Mouse (Mus musculus) MEL-GATA-1-ER (cell line): ENCODE results near the gene Pacrg.

Experiments
- DNase-seq: peaks from one replicate; pipeline ENCODE4 v3.0.0-alpha.2; 2012; ENCODE audit warnings: low read depth; ENCODE audit errors: extremely low read depth

The Pacrg gene

GRCm38 (mm10) chr17:10410597-10411476 is 429.3 kb downstream of the Pacrg start:
- no peak for DNase-seq

- DNase-seq: no peak
Observed at GRCm38 (mm10) chr17:10408681-10409081, 431.4 kb downstream of the Pacrg start.

GRCm38 (mm10) chr17:10407031-10407722 is 432.9 kb downstream of the Pacrg start:
- DNase-seq: no peak

- DNase-seq: no peak
Observed at GRCm38 (mm10) chr17:10406311-10406710, 433.8 kb downstream of the Pacrg start.

- DNase-seq: no peak
Observed at GRCm38 (mm10) chr17:10405906-10406305, 434.2 kb downstream of the Pacrg start.

- DNase-seq: no peak
Observed at GRCm38 (mm10) chr17:10403186-10403585, 436.9 kb downstream of the Pacrg start.

GRCm38 (mm10) chr17:10402064-10402640 is 438.0 kb downstream of the Pacrg start:
- no peak for DNase-seq

- no peak for DNase-seq
Observed at GRCm38 (mm10) chr17:10401529-10401928, 438.6 kb downstream of the Pacrg start.

GRCm38 (mm10) chr17:10399706-10400105 is 440.4 kb downstream of the Pacrg start:
- no peak for DNase-seq

- DNase-seq: no peak
Observed at GRCm38 (mm10) chr17:10398871-10399270, 441.2 kb downstream of the Pacrg start.

- no peak for DNase-seq
Observed at GRCm38 (mm10) chr17:10397924-10398627, 442.0 kb downstream of the Pacrg start.

GRCm38 (mm10) chr17:10397336-10397735 is 442.8 kb downstream of the Pacrg start:
- DNase-seq: no peak

GRCm38 (mm10) chr17:10396863-10397262 is 443.2 kb downstream of the Pacrg start:
- DNase-seq: no peak

- DNase-seq: no peak
Observed at GRCm38 (mm10) chr17:10394855-10395254, 445.3 kb downstream of the Pacrg start.

- no peak for DNase-seq
Observed at GRCm38 (mm10) chr17:10393766-10394165, 446.3 kb downstream of the Pacrg start.

GRCm38 (mm10) chr17:10392342-10393034 is 447.6 kb downstream of the Pacrg start:
- no peak for DNase-seq

- DNase-seq: no peak
Observed at GRCm38 (mm10) chr17:10390232-10391172, 449.6 kb downstream of the Pacrg start.

- no peak for DNase-seq
Observed at GRCm38 (mm10) chr17:10389740-10390139, 450.4 kb downstream of the Pacrg start.

- DNase-seq: no peak
Observed at GRCm38 (mm10) chr17:10386548-10386947, 453.6 kb downstream of the Pacrg start.

GRCm38 (mm10) chr17:10383406-10383805 is 456.7 kb downstream of the Pacrg start:
- DNase-seq: no peak
